Mouse (Mus musculus): Measurements from ENCODE around the gene Med12l. TPM values are rescaled to one million over a fixed set of nuclear protein-coding genes. Genes with fewer than 3 reads are reported as not detected.
"Not testable (repeated sequence)": the region's sequence is repeated elsewhere in the genome, so short reads cannot be mapped to it uniquely, and the experiment has no call there.

Gene Med12l
- polyA plus RNA-seq, 1 experiment from 2014 or later: 4.9 TPM

DNA sequence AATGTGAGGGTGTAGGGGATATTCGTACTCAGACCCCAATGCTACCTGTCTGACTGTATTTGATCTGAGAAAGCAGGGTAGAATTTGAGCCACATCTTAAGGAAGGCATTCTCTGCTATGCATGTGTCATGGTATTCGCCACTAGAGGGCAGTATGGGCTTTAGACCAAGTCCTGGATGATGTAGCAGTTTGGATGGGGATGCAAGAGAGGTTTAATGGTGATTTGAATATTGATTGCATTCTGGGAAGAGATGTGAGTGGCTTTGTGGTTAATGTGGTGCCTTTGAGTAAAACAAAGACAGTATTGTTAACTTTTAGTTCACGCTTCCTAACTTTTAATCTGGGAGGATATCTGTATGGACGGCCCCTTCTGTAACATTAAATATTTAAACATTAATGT is 73.7 kb downstream of the Med12l start:
- Histone ChIP-seq H3K4me1 (peaks cover 7% of the 10 kb centered on the region), H3K4me3 (no peak overlapping the region), H3K36me3 (no peaks in the 10 kb centered on the region), H3K9me3 (replicated peaks) (no peaks in the 10 kb centered on the region), H3K9ac (no peak overlapping the region), H3K4me2 (replicated peaks) (no peak overlapping the region), H3K27me3 (no peaks in the 10 kb centered on the region), H3K27ac (no peak overlapping the region)
- ATAC-seq (ENCODE audit: low FRiP score): peak; percentile 77
- 45% methylated on average over 4 of the region's 4 CpGs for WGBS

GRCm38 (mm10) chr3:59080293-59080916 is 74.8 kb downstream of the Med12l start:
- no peak overlapping the region for H3K4me3 ChIP-seq
- no peak overlapping the region for H3K9ac ChIP-seq
- no peak for ATAC-seq (ENCODE audit: low FRiP score)
- no peak overlapping the region for H3K4me2 ChIP-seq (replicated peaks)
- WGBS: 24% methylated on average over 6 of the region's 6 CpGs
- H3K27me3 ChIP-seq: no peaks in the 10 kb centered on the region
- no peaks in the 10 kb centered on the region for H3K36me3 ChIP-seq
- H3K9me3 ChIP-seq (replicated peaks): no peaks in the 10 kb centered on the region
- H3K4me1 ChIP-seq: peaks cover 7% of the 10 kb centered on the region
- no peak overlapping the region for H3K27ac ChIP-seq

GRCm38 (mm10) chr3:59080919-59081318 is 75.3 kb downstream of the Med12l start:
- Histone ChIP-seq H3K27me3 (no peaks in the 10 kb centered on the region), H3K9me3 (replicated peaks) (no peaks in the 10 kb centered on the region), H3K4me3 (no peak overlapping the region), H3K9ac (no peak overlapping the region), H3K27ac (no peak overlapping the region), H3K4me1 (peaks cover 7% of the 10 kb centered on the region), H3K36me3 (no peaks in the 10 kb centered on the region), H3K4me2 (replicated peaks) (0 out of 2 replicates have a peak overlapping the region, but pooled peaks have one; percentile 6)
- no peak for ATAC-seq (ENCODE audit: low FRiP score)
- WGBS: 25% methylated on average over 7 of the region's 7 CpGs

- Histone ChIP-seq H3K4me2 (replicated peaks) (no peak overlapping the region), H3K27ac (no peak overlapping the region), H3K36me3 (no peaks in the 10 kb centered on the region), H3K4me3 (no peak overlapping the region), H3K4me1 (0 out of 2 replicates have a peak, but pooled peaks cover 5% of the 10 kb centered on the region), H3K27me3 (no peaks in the 10 kb centered on the region), H3K9ac (no peak overlapping the region), H3K9me3 (replicated peaks) (no peaks in the 10 kb centered on the region)
- ATAC-seq (ENCODE audit: low FRiP score): no peak
- 79% methylated on average over 11 of the region's 11 CpGs for WGBS
Observed at GRCm38 (mm10) chr3:59092702-59093101, 87.1 kb downstream of the Med12l start.

DNA sequence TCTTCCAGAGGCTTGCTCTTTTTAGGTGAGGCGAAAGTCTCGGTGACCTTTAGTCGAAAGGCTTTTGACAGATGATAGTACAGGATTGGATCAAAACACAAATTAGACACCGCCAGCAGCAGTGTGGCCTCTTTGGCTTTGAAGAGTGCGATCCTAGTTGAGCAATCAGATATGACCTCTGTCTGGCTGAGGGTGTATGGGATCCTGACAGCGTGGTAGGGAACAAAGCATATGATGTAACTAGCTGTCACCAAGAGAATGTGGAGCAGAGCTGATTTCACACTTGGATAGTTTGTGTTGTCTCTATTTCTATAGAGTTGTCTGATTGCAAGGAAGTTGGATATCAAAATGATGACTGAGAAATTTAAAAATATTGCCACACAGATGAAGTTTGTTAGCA is 91.8 kb downstream of the Med12l start:
- Histone ChIP-seq H3K4me2 (replicated peaks) (no peak overlapping the region), H3K36me3 (no peaks in the 10 kb centered on the region), H3K4me3 (no peak overlapping the region), H3K27me3 (no peaks in the 10 kb centered on the region), H3K9me3 (replicated peaks) (no peaks in the 10 kb centered on the region), H3K9ac (no peak overlapping the region), H3K4me1 (0 out of 2 replicates have a peak, but pooled peaks cover 5% of the 10 kb centered on the region), H3K27ac (no peak overlapping the region)
- WGBS: 54% methylated on average over 6 of the region's 6 CpGs
- ATAC-seq (ENCODE audit: low FRiP score): no peak

GRCm38 (mm10) chr3:59098540-59098939 is 92.9 kb downstream of the Med12l start:
- no peak overlapping the region for H3K4me2 ChIP-seq (replicated peaks)
- 90% methylated on average over 10 of the region's 10 CpGs for WGBS
- H3K9me3 ChIP-seq (replicated peaks): no peaks in the 10 kb centered on the region
- no peaks in the 10 kb centered on the region for H3K36me3 ChIP-seq
- no peak overlapping the region for H3K4me3 ChIP-seq
- H3K9ac ChIP-seq: no peak overlapping the region
- H3K27ac ChIP-seq: no peak overlapping the region
- 0 out of 2 replicates have a peak, but pooled peaks cover 5% of the 10 kb centered on the region for H3K4me1 ChIP-seq
- no peak for ATAC-seq (ENCODE audit: low FRiP score)
- H3K27me3 ChIP-seq: no peaks in the 10 kb centered on the region

DNA sequence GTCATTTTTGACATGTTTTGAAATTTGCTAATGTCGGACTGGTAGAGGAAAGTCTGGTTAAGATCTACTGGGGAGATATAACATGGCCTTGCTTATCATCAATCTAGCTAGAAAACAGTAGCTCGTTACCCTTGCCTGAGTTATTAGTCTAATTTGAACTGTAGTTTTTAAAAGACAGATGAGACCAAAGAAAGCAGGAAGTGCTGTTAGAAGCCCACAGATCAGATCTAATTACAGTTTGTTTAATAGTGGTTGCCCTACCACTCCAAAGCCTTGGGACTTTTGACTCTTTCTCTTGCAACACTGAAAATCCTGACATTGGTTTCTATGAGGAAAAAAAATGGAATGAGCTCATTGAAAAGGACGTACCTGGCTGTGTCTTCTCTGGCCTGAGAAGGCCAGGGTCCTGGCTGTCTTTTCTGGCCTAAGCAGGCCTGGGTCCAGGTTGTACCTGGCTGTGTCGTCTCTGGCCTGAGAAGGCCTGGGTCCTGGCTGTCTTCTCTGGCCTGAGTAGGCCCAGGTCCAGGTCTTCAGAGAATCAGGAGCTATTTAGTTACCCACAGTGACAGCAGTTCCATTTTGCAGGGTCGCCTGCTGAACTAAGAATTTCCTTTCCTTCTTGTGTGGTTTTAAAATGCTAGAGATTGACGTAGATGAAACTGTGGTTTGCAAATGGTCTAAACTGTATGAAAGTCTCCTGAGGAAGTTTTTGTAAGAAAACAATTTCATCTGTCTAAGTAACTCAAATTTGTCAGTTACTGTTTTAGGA is 95.8 kb downstream of the Med12l start, which contains the start of gene Gpr171:
Gene Gpr171, minus strand, starts transcription at position 604 of the 769 bp plus-strand sequence.
- Histone ChIP-seq H3K36me3 (no peaks in the 10 kb centered on the region), H3K27ac (no peak within 1 kb of the TSS), H3K4me1 (0 out of 2 replicates have a peak, but pooled peaks cover 5% of the 10 kb centered on the region), H3K4me3 (no peak within 1 kb of the TSS), H3K9ac (no peak within 1 kb of the TSS), H3K4me2 (replicated peaks) (no peak within 1 kb of the TSS), H3K9me3 (replicated peaks) (no peaks in the 10 kb centered on the region), H3K27me3 (no peaks in the 10 kb centered on the region)
- WGBS: 84% methylated on average over 6 of the region's 6 CpGs
- no peak for ATAC-seq (ENCODE audit: low FRiP score)

DNA sequence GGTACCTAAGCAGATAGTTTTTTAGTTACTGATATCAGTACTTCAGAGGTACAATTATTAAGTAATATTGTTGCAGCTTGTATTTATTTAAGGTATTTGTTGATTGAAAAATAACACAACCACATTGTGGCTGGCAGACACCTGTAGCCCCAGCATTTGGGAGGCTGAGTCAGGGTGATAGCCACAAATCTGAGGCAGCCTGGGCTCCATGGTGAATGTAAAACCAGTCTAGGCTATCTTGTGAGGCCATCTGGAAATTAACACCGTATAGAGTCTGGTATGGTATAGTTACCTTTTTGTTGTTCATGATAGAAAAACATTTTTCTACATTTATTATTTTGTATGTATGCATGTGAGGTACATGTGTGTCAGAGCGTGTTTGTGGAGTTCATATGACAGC is 96.5 kb downstream of the Med12l start:
- H3K9ac ChIP-seq: no peak overlapping the region
- 97% methylated on average over 2 of the region's 2 CpGs for WGBS
- no peak overlapping the region for H3K27ac ChIP-seq
- no peak overlapping the region for H3K4me3 ChIP-seq
- no peaks in the 10 kb centered on the region for H3K36me3 ChIP-seq
- ATAC-seq (ENCODE audit: low FRiP score): no peak
- H3K27me3 ChIP-seq: no peaks in the 10 kb centered on the region
- 0 out of 2 replicates have a peak, but pooled peaks cover 4% of the 10 kb centered on the region for H3K4me1 ChIP-seq
- no peaks in the 10 kb centered on the region for H3K9me3 ChIP-seq (replicated peaks)
- no peak overlapping the region for H3K4me2 ChIP-seq (replicated peaks)

GRCm38 (mm10) chr3:59104462-59104861 is 98.8 kb downstream of the Med12l start:
- WGBS: 84% methylated on average over 4 of the region's 4 CpGs
- no peak overlapping the region for H3K9ac ChIP-seq
- no peak for ATAC-seq (ENCODE audit: low FRiP score)
- H3K9me3 ChIP-seq (replicated peaks): no peaks in the 10 kb centered on the region
- no peak overlapping the region for H3K4me2 ChIP-seq (replicated peaks)
- no peak overlapping the region for H3K27ac ChIP-seq
- no peaks in the 10 kb centered on the region for H3K27me3 ChIP-seq
- H3K4me1 ChIP-seq: no peaks in the 10 kb centered on the region
- no peaks in the 10 kb centered on the region for H3K36me3 ChIP-seq
- H3K4me3 ChIP-seq: no peak overlapping the region

GRCm38 (mm10) chr3:59107439-59107838 is 101.8 kb downstream of the Med12l start:
- 92% methylated on average over 4 of the region's 4 CpGs for WGBS
- H3K9me3 ChIP-seq (replicated peaks): no peaks in the 10 kb centered on the region
- H3K4me1 ChIP-seq: no peaks in the 10 kb centered on the region
- H3K9ac ChIP-seq: no peak overlapping the region
- H3K27me3 ChIP-seq: no peaks in the 10 kb centered on the region
- H3K36me3 ChIP-seq: no peaks in the 10 kb centered on the region
- H3K27ac ChIP-seq: no peak overlapping the region
- H3K4me2 ChIP-seq (replicated peaks): no peak overlapping the region
- H3K4me3 ChIP-seq: no peak overlapping the region
- ATAC-seq (ENCODE audit: low FRiP score): no peak

DNA sequence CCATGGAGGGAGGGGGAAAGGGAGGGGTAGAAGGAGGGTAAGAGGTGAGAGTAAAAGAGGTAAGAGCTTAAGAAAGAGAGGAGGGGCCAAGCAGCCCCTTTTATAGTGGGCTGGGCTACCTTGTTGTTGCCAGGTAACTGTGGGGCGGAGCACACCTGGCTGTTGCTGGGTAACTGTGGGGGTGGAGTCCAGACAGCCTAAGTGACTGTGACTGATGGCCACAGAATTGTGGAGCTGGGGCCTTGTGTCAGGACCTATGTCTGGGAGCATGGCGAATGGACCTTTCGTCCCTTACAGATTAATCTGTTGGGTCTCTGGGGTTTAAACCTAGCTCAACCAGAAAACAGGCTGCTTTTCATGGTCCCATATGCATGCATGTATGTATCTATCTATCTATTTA is 104.2 kb downstream of the Med12l start:
- H3K27ac ChIP-seq; ATAC-seq (ENCODE audit: low FRiP score); H3K4me1 ChIP-seq; H3K4me3 ChIP-seq; H3K9me3 ChIP-seq (replicated peaks); H3K4me2 ChIP-seq (replicated peaks); H3K9ac ChIP-seq; H3K36me3 ChIP-seq; H3K27me3 ChIP-seq: not testable (repeated sequence)
- WGBS: 87% methylated on average over 3 of the region's 3 CpGs

- no peak overlapping the region for H3K9ac ChIP-seq
- H3K27ac ChIP-seq: no peak overlapping the region
- ATAC-seq (ENCODE audit: low FRiP score): no peak
- H3K4me1 ChIP-seq: no peaks in the 10 kb centered on the region
- no peaks in the 10 kb centered on the region for H3K27me3 ChIP-seq
- 0 out of 2 replicates have a peak, but pooled peaks cover 7% of the 10 kb centered on the region for H3K36me3 ChIP-seq
- H3K9me3 ChIP-seq (replicated peaks): no peaks in the 10 kb centered on the region
- H3K4me2 ChIP-seq (replicated peaks): no peak overlapping the region
- 85% methylated on average over 3 of the region's 3 CpGs for WGBS
- no peak overlapping the region for H3K4me3 ChIP-seq
Observed at GRCm38 (mm10) chr3:59111944-59112343, 106.3 kb downstream of the Med12l start.
